Mouse (Mus musculus) frontal cortex, postnatal 10 days (tissue): ENCODE results near the gene Gm3002.
"Not testable (repeated sequence)": the region's sequence is repeated elsewhere in the genome, so short reads cannot be mapped to it uniquely, and the experiment has no call there.

Experiments used
- DNase-seq, 2 experiments: peaks; one replicate each; pipeline ENCODE4 v3.0.0; 2022; ENCODE audit warnings: low spot score in 2 of 2, mixed read lengths in 1 of 2

The Gm3002 gene

DNA sequence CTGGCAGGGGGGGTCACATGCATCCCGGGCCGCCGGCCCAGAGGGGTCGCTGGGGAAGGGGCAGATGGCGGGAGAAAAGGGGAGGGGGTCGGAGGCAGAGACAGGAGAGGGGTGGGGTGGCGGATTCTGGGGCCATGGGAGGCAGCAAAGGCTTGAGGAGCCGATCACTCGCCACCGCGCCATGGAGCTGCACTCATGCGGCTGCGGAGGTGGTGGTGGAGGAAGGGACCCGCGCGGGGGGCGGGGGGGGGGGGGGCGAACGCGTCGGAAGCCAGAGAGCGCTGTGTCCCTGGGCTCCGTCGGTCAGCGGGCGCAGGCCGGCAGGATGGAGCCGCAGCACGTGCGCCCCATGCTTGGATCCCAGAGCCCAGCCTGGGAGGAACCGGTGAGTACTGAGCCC lies at the start of gene Gm3002:
TSS of gene Gm3002 (plus strand) at position 301 of the 400 bp plus-strand sequence.
- not testable (repeated sequence) for DNase-seq

DNA sequence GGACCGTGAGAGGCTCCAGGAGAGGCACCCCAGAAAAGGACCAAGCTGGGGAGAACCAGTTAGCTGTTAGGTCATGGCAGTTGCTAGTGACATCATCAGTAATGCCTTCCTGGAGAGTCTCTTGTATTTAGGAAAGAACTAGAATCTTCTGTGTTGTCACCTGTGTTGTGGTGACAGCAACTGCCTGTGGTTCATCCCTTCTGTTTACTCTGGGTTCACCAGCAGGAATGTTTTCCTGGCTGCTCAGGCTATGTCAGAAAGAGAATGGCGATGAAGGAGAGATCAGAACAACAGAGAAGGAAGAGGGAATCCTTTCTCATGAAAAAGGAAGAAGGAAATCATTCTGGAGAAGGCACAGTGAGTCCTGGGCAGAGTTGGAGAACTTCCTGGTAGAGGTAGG lies 36.1 kb downstream of the Gm3002 start, which contains the start of gene Gm3033:
TSS of gene Gm3033 (plus strand) at position 301 of the 400 bp plus-strand sequence.
- not testable (repeated sequence) for DNase-seq

GRCm38 (mm10) chr14:3883872-3884271 lies 74.0 kb downstream of the Gm3002 start, which contains the start of gene Gm2916:
TSS of gene Gm2916 (plus strand) at chr14:3884172.
- DNase-seq = not testable (repeated sequence)

DNA sequence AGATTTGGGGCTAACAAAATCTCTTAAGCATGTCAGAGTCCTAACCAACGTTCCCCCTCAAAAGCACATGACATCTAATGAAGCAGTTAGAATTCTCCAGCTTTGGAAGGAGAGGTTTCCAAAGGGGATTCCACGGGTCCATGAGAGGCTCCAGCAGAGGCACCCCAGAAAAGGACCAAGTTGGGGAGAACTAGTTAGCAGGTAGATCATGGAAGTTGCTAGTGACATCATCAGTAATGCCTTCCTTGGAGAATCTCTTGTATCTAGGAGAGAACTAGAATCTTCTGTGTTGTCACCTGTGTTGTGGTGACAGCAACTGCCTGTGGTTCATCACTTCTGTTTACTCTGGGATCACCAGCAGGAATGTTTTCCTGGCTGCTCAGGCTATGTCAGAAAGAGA lies 121.6 kb downstream of the Gm3002 start, which contains the start of gene Gm3029:
TSS of gene Gm3029 (plus strand) at position 301 of the 400 bp plus-strand sequence.
- not testable (repeated sequence) for DNase-seq

DNA sequence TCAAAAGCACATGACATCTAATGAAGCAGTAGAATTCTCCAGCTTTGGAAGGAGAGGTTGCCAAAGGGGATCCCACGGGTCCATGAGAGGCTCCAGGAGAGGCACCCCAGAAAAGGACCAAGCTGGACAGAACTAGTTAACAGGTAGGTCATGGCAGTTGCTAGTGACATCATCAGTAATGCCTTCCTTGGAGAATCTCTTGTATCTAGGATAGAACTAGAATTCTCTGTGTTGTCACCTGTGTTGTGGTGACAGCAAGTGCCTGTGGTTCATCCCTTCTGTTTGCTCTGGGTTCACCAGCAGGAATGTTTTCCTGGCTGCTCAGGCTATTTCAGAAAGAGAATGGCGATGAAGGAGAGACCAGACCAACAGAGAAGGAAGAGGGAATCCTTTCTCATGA lies 153.4 kb downstream of the Gm3002 start, which contains the start of gene Gm3095:
TSS of gene Gm3095 (plus strand) at position 301 of the 400 bp plus-strand sequence.
- DNase-seq = not testable (repeated sequence)

DNA sequence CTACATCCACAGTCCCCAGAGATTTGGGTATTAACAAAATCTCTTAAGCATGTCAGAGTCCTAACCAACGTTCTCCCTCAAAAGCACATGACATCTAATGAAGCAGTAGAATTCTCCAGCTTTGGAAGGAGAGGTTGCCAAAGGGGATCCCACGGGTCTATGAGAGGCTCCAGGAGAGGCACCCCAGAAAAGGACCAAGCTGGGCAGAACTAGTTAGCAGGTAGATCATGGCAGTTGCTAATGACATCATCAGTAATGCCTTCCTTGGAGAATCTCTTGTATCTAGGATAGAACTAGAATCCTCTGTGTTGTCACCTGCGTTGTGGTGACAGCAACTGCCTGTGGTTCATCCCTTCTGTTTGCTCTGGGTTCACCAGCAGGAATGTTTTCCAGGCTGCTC lies 188.2 kb downstream of the Gm3002 start, which contains the start of gene Gm3099:
TSS of gene Gm3099 (plus strand) at position 301 of the 400 bp plus-strand sequence.
- not testable (repeated sequence) for DNase-seq
